In the genomic region with DNA sequence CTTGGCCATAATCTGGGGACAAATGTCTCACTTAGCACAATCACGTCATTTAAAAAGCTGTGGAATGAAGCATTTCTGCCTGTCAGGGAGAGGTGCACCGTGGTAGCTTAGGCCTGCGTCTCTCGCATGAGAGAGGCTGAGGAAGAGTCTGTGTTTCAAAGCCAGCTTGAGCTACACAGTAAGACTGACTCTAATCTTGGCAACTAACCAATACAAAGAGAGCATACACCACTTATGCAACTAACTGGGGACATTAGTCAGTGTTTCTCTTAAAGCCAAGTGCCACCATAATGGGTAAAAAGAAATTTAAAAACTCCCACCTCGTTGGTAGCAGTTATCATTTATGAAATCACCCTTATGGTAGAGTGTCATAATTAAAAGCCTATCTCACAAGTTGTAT, we compare ENCODE assay signal across 15 mouse cellular contexts.
"Had no signal": no experiment of that assay in that cellular context is flagged by ENCODE, and none has a peak within 500 bp of the region (broad histone marks: within the 10 kb centered on the region; RNA-seq: fewer than 3 reads in every experiment).

No protein-coding gene starts in this region.

- H3K27ac ChIP-seq: lung, embryonic 15.5 days; macrophage; midbrain, embryonic 13.5 days; midbrain, embryonic 15.5 days; neural tube, embryonic 12.5 days; stomach, embryonic 15.5 days; stomach, postnatal 0 days had no signal

- H3K4me3 ChIP-seq: lung, embryonic 15.5 days; megakaryocyte, embryonic 14.5 days; midbrain, embryonic 13.5 days; midbrain, embryonic 15.5 days; neural tube, embryonic 12.5 days; stomach, embryonic 15.5 days had no signal

- H3K27me3 ChIP-seq: lung, embryonic 15.5 days; midbrain, embryonic 13.5 days; midbrain, embryonic 15.5 days; neural tube, embryonic 12.5 days; stomach, embryonic 15.5 days had no signal

- DNase-seq: lung, adult 2 months; lung, postnatal 14 days; lung, postnatal 36 days; right cerebral cortex, postnatal 14 days; thymus, adult 2 months; thymus, postnatal 25 days; thymus, postnatal 4 days had no signal

- H3K9ac ChIP-seq: lung, embryonic 15.5 days; midbrain, embryonic 13.5 days; midbrain, embryonic 15.5 days; neural tube, embryonic 12.5 days; stomach, embryonic 15.5 days had no signal

- H3K4me1 ChIP-seq: lung, embryonic 15.5 days; midbrain, embryonic 13.5 days; midbrain, embryonic 15.5 days; neural tube, embryonic 12.5 days; stomach, embryonic 15.5 days had no signal
